Mouse (Mus musculus): ENCODE measurements around the gene Gm16485.

The Gm16485 gene

DNA sequence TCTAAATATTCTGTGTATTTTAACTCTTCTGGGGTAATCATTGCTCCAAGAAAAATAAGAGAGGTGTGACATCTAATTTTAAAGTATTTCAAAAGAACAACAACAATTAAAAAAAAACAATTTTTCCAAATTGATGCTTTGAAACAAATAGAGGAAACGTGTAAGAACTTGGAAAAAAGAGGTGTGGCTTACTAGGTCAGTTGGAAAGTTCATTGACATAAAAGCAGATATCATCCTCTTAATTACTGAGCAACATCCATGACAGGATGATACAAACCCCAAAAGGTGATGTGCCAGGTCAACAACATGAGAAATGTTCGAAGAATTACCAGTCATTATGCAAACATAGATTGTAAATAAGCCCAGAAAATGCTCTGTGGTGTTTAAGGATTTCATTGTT lies at the start of gene Gm16485:
Gene Gm16485, plus strand, starts transcription at position 301 of the 400 bp plus-strand sequence.
- in situ Hi-C loops (cut with MboI; ENCODE audit: low sequenced_read_pairs) = no loop called here

GRCm38 (mm10) chr9:8927561-8927960 lies 44.0 kb upstream of the Gm16485 start:
- in situ Hi-C loops (cut with MboI; ENCODE audit: low sequenced_read_pairs) = no loop called here

GRCm38 (mm10) chr9:8937753-8938152 lies 33.8 kb upstream of the Gm16485 start:
- in situ Hi-C loops (cut with MboI; ENCODE audit: low sequenced_read_pairs) = no loop called here

- in situ Hi-C loops (cut with MboI; ENCODE audit: low sequenced_read_pairs) = no loop called here
These were observed 18.3 kb upstream of the Gm16485 start for GRCm38 (mm10) chr9:8953306-8953705.

- in situ Hi-C loops (cut with MboI; ENCODE audit: low sequenced_read_pairs) = no loop called here
These were observed 7.0 kb upstream of the Gm16485 start for GRCm38 (mm10) chr9:8964512-8965133.

DNA sequence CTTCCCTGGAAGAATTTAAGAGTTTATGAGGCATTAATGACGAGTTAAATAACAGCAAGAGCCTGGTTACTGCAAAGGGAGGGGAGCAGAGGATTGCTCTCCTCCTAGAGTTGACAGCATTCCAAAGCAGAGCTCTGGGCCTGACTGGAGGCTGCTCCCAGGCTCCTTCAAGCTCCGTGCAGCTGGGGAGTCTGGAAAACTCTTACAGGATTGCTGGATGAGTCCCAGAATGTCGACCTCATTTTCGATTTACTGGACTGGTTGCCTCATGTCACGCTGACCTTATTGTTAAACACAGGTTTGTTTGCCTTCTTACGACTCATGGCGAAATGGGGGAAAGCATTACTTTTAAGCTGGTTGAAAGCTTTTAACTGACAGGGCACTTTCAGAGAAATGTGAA lies 1.4 kb upstream of the Gm16485 start:
- in situ Hi-C loops (cut with MboI; ENCODE audit: low sequenced_read_pairs) = no loop called here

DNA sequence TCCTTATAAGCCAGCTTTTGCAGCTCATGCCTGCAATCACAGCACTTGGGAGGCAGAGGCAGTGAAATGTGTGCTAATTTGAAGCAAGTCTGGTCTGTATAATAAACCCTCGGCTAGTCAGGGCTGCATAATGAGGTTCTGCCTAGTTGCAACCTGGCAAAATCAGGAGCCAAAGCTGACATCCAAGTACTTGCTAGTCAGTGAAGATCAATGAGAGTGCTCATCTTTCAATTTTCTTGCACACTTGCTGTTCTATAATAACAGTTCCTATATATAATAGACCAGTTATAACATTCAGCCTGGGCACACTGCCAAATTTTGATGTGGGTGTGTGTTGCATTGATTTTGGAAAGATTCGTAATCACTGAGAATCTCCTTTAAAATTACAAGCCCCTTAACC lies 6.2 kb downstream of the Gm16485 start:
- in situ Hi-C loops (cut with MboI; ENCODE audit: low sequenced_read_pairs) = no loop called here

DNA sequence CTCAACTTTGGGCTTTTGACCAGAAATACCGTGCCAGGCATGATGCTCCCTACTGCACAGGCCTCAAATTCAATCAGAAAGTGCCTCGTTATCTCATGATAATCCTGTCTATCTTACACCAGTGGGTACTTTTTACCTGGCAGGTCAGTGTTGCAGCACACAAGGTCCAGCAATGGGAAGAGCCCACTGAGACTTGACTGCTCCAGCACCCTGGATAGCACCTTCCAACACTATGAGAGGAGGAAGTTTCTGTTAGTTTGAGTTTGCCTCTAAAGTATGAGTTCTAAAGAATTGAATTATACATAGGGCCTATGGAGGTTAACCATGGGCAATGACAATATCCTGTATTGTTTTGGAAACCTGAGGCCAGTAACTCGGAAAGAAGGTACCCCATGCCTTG lies 10.7 kb downstream of the Gm16485 start:
- in situ Hi-C loops (cut with MboI; ENCODE audit: low sequenced_read_pairs) = no loop called here

- in situ Hi-C loops (cut with MboI; ENCODE audit: low sequenced_read_pairs) = no loop called here
These were observed 24.9 kb downstream of the Gm16485 start for GRCm38 (mm10) chr9:8996494-8996893.

DNA sequence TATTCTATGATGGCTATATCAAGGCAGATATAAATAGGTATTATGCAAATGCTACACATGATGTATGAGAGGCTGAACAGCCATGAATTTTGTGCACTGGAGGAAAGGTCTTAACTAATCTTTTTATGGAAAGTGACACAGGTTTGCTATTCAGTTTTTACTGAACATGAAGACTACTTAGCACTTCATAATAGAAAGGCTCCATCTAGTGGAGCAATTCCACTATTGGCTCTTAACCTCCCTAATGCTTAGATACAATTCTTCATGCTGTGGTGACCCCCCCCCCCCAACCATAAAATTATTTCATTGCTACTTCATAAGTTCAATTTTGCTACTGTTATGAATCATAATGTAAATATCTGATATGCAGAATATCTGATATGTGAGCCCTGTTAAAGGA lies 29.6 kb downstream of the Gm16485 start:
- in situ Hi-C loops (cut with MboI; ENCODE audit: low sequenced_read_pairs) = no loop called here

DNA sequence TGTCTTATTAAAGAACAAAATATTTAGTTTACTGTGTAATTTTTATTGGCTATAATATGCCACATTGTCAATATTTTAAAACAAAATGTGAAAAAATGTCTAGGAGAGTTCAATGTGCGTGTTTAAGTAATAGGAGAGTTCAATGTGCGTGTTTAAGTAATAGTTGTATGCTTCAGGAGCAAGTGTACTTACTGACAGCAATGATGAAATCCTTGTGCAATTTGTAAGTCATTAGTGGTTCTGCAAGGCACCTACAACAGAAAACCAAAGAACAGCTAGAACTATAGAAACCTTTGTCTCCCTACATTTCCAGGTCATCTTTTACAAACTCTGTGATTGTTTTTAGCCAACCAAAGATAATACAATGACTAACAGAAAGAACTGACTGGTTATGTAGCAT lies 43.5 kb downstream of the Gm16485 start:
- in situ Hi-C loops (cut with MboI; ENCODE audit: low sequenced_read_pairs) = no loop called here

All from CH12F3 (cell line).